8 mouse cellular contexts compared by ENCODE assay signal in the genomic region with DNA sequence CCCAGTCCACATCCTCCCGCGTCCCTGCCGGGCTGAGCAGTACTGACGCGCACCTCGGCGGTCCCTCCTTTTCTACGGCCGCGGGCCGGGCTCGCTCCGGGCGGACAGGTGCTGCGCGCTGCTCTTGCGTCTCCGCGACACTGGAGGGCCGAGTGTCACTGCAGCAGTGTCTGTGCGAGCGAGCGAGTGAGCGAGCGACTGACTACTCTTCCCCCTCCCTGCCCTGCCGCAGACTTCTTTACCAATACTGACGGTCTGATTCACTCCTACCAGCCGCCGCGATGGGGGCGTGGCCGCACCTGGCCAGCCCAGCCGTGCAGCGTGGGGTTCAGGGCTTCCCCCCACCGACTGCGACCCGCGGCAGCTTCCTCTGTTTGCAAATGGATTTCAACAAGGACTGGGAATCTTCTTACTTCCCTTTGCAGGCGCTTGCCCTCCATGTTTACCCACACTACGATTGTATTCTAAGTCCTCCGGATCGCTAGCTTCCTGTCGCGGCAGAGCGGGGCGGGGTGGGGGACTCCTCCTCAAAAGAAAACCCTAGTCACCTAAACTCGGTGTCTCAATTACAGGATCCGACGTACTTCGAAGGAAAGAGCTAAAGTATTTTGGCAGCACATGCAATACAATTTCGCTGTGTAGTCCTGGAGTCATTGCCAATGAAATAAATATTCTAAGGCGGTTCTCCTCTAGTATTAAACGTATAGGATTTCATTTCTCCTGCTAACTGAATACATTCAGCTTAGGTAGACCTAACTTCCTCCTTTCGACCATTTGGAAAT.
DNase-seq lines count a peak whose midpoint lies in the region; ATAC-seq and TF ChIP-seq lines count a peak whose summit lies in the region.

No protein-coding gene starts in this region.

- no peaks in the 10 kb centered on the region for H3K9me3 ChIP-seq in embryonic facial prominence, embryonic 14.5 days (ENCODE audit: control insufficient read depth, low read length)
- H3K9me3 ChIP-seq in heart, embryonic 10.5 days, result no peaks in the 10 kb centered on the region
- no peaks in the 10 kb centered on the region for H3K9me3 ChIP-seq in kidney, embryonic 14.5 days (ENCODE audit: control insufficient read depth, low read length)
- H3K9me3 ChIP-seq in liver, embryonic 14.5 days (ENCODE audit: control insufficient read depth, low read length), result no peaks in the 10 kb centered on the region
- no peaks in the 10 kb centered on the region for H3K9me3 ChIP-seq in stomach, embryonic 15.5 days

- H3K27me3 ChIP-seq in embryonic facial prominence, embryonic 14.5 days (replicated peaks; ENCODE audit: control insufficient read depth, insufficient read depth, low read length), result peaks cover 29% of the 10 kb centered on the region
- H3K27me3 ChIP-seq in heart, embryonic 10.5 days (ENCODE audit: insufficient read depth, poor library complexity, severe bottlenecking), result peaks cover 35% of the 10 kb centered on the region
- peaks cover 45% of the 10 kb centered on the region for H3K27me3 ChIP-seq in kidney, embryonic 14.5 days (ENCODE audit: control insufficient read depth, insufficient read depth, low read length)
- peaks cover 24% of the 10 kb centered on the region for H3K27me3 ChIP-seq in liver, embryonic 14.5 days (ENCODE audit: control insufficient read depth, insufficient read depth, low read length)
- H3K27me3 ChIP-seq in stomach, embryonic 15.5 days (replicated peaks), result peaks cover 26% of the 10 kb centered on the region

- H3K4me2 ChIP-seq in embryonic facial prominence, embryonic 14.5 days (ENCODE audit: low read depth, low read length), result peak overlapping the region; percentile 88
- H3K4me2 ChIP-seq in kidney, embryonic 14.5 days (replicated peaks; ENCODE audit: low read depth, low read length), result peak overlapping the region; percentile 93
- peak overlapping the region; percentile 88 for H3K4me2 ChIP-seq in liver, embryonic 14.5 days (ENCODE audit: low read depth)
- peak overlapping the region; percentile 98 for H3K4me2 ChIP-seq in stomach, embryonic 15.5 days

- no peaks in the 10 kb centered on the region for H3K36me3 ChIP-seq in embryonic facial prominence, embryonic 14.5 days (ENCODE audit: control insufficient read depth, insufficient read depth, low read length)
- no peaks in the 10 kb centered on the region for H3K36me3 ChIP-seq in heart, embryonic 10.5 days
- no peaks in the 10 kb centered on the region for H3K36me3 ChIP-seq in kidney, embryonic 14.5 days (ENCODE audit: control insufficient read depth, insufficient read depth, low read length)
- H3K36me3 ChIP-seq in liver, embryonic 14.5 days (replicated peaks; ENCODE audit: control insufficient read depth, insufficient read depth, low read depth), result no peaks in the 10 kb centered on the region
- H3K36me3 ChIP-seq in stomach, embryonic 15.5 days, result no peaks in the 10 kb centered on the region

- peak; percentile 90 for ATAC-seq in embryonic facial prominence, embryonic 14.5 days (ENCODE audit: low read depth)
- ATAC-seq in kidney, embryonic 14.5 days (ENCODE audit: low FRiP score, low TSS enrichment), result peak; percentile 85
- ATAC-seq in liver, embryonic 14.5 days (ENCODE audit: insufficient read depth), result peak; percentile 86
- ATAC-seq in stomach, embryonic 15.5 days (ENCODE audit: insufficient read depth, low FRiP score, low read depth), result peak; percentile 83

- DNase-seq in A20 (ENCODE audit: low read depth, low spot score), result peak; percentile 96
- DNase-seq in adrenal gland, postnatal 4 days (ENCODE audit: low spot score in 2 of 2), result peak; percentile 13 to 44
- DNase-seq in embryonic facial prominence, embryonic 14.5 days (ENCODE audit: low spot score), result peak; percentile 83
- DNase-seq in heart, embryonic 10.5 days (ENCODE audit: low spot score), result peak; percentile 89
- peak; percentile 48 to 65 (median 53) for DNase-seq in liver, embryonic 14.5 days (ENCODE audit: low read depth in 3 of 3, low spot score in 3 of 3)
- peak; percentile 78 for DNase-seq in neural tube, embryonic 10.5 days (ENCODE audit: extremely low spot score, low spot score)

- peak overlapping the region; percentile 55 for H3K4me3 ChIP-seq in embryonic facial prominence, embryonic 14.5 days (ENCODE audit: low read depth, low read length)
- peak overlapping the region; percentile 72 for H3K4me3 ChIP-seq in heart, embryonic 10.5 days
- H3K4me3 ChIP-seq in kidney, embryonic 14.5 days (ENCODE audit: low read length), result peak overlapping the region; percentile 56
- peak overlapping the region; percentile 60 to 61 for H3K4me3 ChIP-seq in liver, embryonic 14.5 days (ENCODE audit: insufficient read depth in 1 of 2, low read depth in 2 of 2, low read length in 2 of 2)
- peak overlapping the region; percentile 55 for H3K4me3 ChIP-seq in stomach, embryonic 15.5 days (replicated peaks)

- TF ChIP-seq CTCF in liver, embryonic 14.5 days (IDR thresholded peaks at IDR 0.05; ENCODE audit: low read depth), result peak; percentile 68

- WGBS in embryonic facial prominence, embryonic 14.5 days, result under 1% methylated on average over 47 of the region's 54 CpGs
- WGBS in heart, embryonic 10.5 days, result under 1% methylated on average over 51 of the region's 54 CpGs
- under 1% methylated on average over 54 of the region's 54 CpGs for WGBS in kidney, embryonic 14.5 days
- WGBS in liver, embryonic 14.5 days (ENCODE audit: insufficient replicate concordance), result under 1% methylated on average over 54 of the region's 54 CpGs
- under 1% methylated on average over 54 of the region's 54 CpGs for WGBS in stomach, embryonic 15.5 days

- H3K27ac ChIP-seq in embryonic facial prominence, embryonic 14.5 days (replicated peaks; ENCODE audit: low read depth, low read length), result no peak overlapping the region; the same call in 1 of the 2 replicates
- peak overlapping the region; percentile 67 for H3K27ac ChIP-seq in heart, embryonic 10.5 days
- no peak overlapping the region for H3K27ac ChIP-seq in kidney, embryonic 14.5 days (ENCODE audit: low read depth, low read length)
- H3K27ac ChIP-seq in liver, embryonic 14.5 days, result no peak overlapping the region
- peak overlapping the region; percentile 51 for H3K27ac ChIP-seq in stomach, embryonic 15.5 days

- peak overlapping the region; percentile 55 for H3K9ac ChIP-seq in embryonic facial prominence, embryonic 14.5 days (ENCODE audit: low read depth, low read length)
- H3K9ac ChIP-seq in kidney, embryonic 14.5 days (ENCODE audit: low read depth, low read length), result peak overlapping the region; percentile 55
- peak overlapping the region; percentile 53 for H3K9ac ChIP-seq in liver, embryonic 14.5 days (replicated peaks)
- peak overlapping the region; percentile 22; the same call in 1 of the 2 replicates for H3K9ac ChIP-seq in stomach, embryonic 15.5 days

- peaks cover 15% of the 10 kb centered on the region; the same call in 1 of the 2 replicates for H3K4me1 ChIP-seq in embryonic facial prominence, embryonic 14.5 days (ENCODE audit: control insufficient read depth, insufficient read depth, low read length)
- H3K4me1 ChIP-seq in heart, embryonic 10.5 days, result peaks cover 21% of the 10 kb centered on the region
- H3K4me1 ChIP-seq in kidney, embryonic 14.5 days (ENCODE audit: control insufficient read depth, insufficient read depth, low read length), result peaks cover 8% of the 10 kb centered on the region; the same call in 1 of the 2 replicates
- peaks cover 3 to 9% of the 10 kb centered on the region in 2 experiments for H3K4me1 ChIP-seq in liver, embryonic 14.5 days (replicated peaks; ENCODE audit: control insufficient read depth in 2 of 2, insufficient read depth in 2 of 2, low read length in 1 of 2)
- peaks cover 16% of the 10 kb centered on the region for H3K4me1 ChIP-seq in stomach, embryonic 15.5 days

- no peak for TF ChIP-seq EP300 in liver, embryonic 14.5 days (IDR thresholded peaks at IDR 0.05; ENCODE audit: low read depth)

Comparison
In these comparisons a context has a peak if more than half of its experiments do, and no peak if none do; other contexts are left out.
1. DNase-seq: peak in every context shown above with its lines; median percentile 96 in A20; 89 in heart, embryonic 10.5 days; 83 in embryonic facial prominence, embryonic 14.5 days; 78 in neural tube, embryonic 10.5 days; 53 in liver, embryonic 14.5 days; 28 in adrenal gland, postnatal 4 days.
2. H3K27ac ChIP-seq: peak in heart, embryonic 10.5 days (single experiment) and stomach, embryonic 15.5 days (single experiment); none in embryonic facial prominence, embryonic 14.5 days (single experiment), kidney, embryonic 14.5 days (single experiment) and liver, embryonic 14.5 days (single experiment).
3. Peak in every context shown above with its lines, with median percentiles within 50 percentile points of each other: ATAC-seq, H3K4me2 ChIP-seq, H3K4me3 ChIP-seq and H3K9ac ChIP-seq.